Mouse (Mus musculus) C2C12 (cell line): ENCODE data around the gene Ppp2r5a.

Experiments
- CEBPB ChIP-seq: IDR thresholded peaks from one replicate; pipeline ENCODE4 v1.6.1; 2011; ENCODE audit warnings: low read depth, mild to moderate bottlenecking, control low read depth, moderate library complexity
- CTCF ChIP-seq: IDR thresholded peaks from one replicate; pipeline ENCODE4 v1.5.1; 2011; ENCODE audit not compliant: control insufficient read depth, insufficient read depth, insufficient read length
- FOSL1 ChIP-seq: IDR thresholded peaks from one replicate; pipeline ENCODE4 v1.8.0; 2011; ENCODE audit warnings: mild to moderate bottlenecking, low read length; ENCODE audit not compliant: poor library complexity, insufficient read depth, severe bottlenecking
- MAX ChIP-seq: IDR thresholded peaks from one replicate; pipeline ENCODE4 v1.6.1; 2011; ENCODE audit warnings: mild to moderate bottlenecking, control low read depth
- MYOG ChIP-seq: IDR thresholded peaks from one replicate; pipeline ENCODE4 v1.6.1; 2011; ENCODE audit not compliant: control insufficient read depth, insufficient read length; ENCODE audit errors: extremely low read depth
- USF1 ChIP-seq: IDR thresholded peaks from one replicate; pipeline ENCODE4 v1.6.1; 2011; ENCODE audit warnings: low read depth, mild to moderate bottlenecking, control low read depth, moderate library complexity

GRCm38 (mm10) chr1:191306316-191306715 lies 96.8 kb downstream of the Ppp2r5a start:
- TF ChIP-seq CTCF (no peak), MAX (no peak), FOSL1 (no peak), USF1 (no peak), MYOG (no peak), CEBPB (no peak)
